Mouse (Mus musculus): ENCODE measurements around the gene Abcc12. TPM values are rescaled to one million over a fixed set of nuclear protein-coding genes. Genes with fewer than 3 reads are reported as not detected.

Abcc12 gene
- polyA plus RNA-seq, 1 experiment from 2014 or later = 0.04 TPM

- Histone ChIP-seq H3K9me3 (no peaks in the 10 kb centered on the region), H3K4me2 (no peak overlapping the region)
Measured at GRCm38 (mm10) chr8:86599299-86599698, 18.8 kb upstream of the Abcc12 start.

DNA sequence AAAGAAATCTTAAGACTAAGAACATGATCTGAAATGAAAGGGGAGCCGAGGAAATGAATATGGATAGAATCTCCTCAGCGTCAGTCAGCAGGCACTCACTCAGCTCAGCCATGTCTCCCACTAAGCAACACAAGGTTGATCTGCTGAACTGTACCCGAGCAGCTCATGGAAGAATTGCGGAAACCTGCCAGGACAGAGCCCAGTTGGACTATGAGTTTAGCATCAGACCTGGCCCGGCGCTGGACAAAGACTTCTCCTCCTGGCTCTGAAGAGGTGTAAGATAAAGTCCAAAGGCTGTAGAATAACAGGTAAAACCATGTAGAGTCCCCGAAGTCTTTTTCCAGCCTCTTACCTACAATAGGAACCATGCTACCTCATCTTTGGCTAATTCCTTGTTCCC, 17.2 kb upstream of the Abcc12 start:
- no peaks in the 10 kb centered on the region for H3K9me3 ChIP-seq
- H3K4me3 ChIP-seq (replicated peaks) = no peak overlapping the region
- 88% methylated on average over 7 of the region's 7 CpGs for WGBS
- H3K27me3 ChIP-seq = no peaks in the 10 kb centered on the region
- H3K9ac ChIP-seq (replicated peaks) = no peak overlapping the region
- no peak for ATAC-seq (ENCODE audit: insufficient number of reproducible peaks, insufficient read depth, low FRiP score, low TSS enrichment, low read depth)
- H3K27ac ChIP-seq = no peak overlapping the region
- H3K4me2 ChIP-seq = no peak overlapping the region
- no peaks in the 10 kb centered on the region for H3K36me3 ChIP-seq
- no peaks in the 10 kb centered on the region for H3K4me1 ChIP-seq (replicated peaks)

More at GRCm38 (mm10) chr8:86599299-86599698, 18.8 kb upstream of the Abcc12 start:
- H3K27me3 ChIP-seq = no peaks in the 10 kb centered on the region
- WGBS = 90% methylated on average over 6 of the region's 6 CpGs
- no peak for ATAC-seq (ENCODE audit: insufficient number of reproducible peaks, insufficient read depth, low FRiP score, low TSS enrichment, low read depth)
- no peak overlapping the region for H3K9ac ChIP-seq (replicated peaks)
- no peaks in the 10 kb centered on the region for H3K4me1 ChIP-seq (replicated peaks)
- no peak overlapping the region for H3K4me3 ChIP-seq (replicated peaks)
- no peaks in the 10 kb centered on the region for H3K36me3 ChIP-seq
- no peak overlapping the region for H3K27ac ChIP-seq

- no peaks in the 10 kb centered on the region for H3K4me1 ChIP-seq (replicated peaks)
- no peaks in the 10 kb centered on the region for H3K9me3 ChIP-seq
- no peak for ATAC-seq (ENCODE audit: insufficient number of reproducible peaks, insufficient read depth, low FRiP score, low TSS enrichment, low read depth)
- H3K4me2 ChIP-seq = no peak overlapping the region
- no peak overlapping the region for H3K27ac ChIP-seq
- no peak overlapping the region for H3K9ac ChIP-seq (replicated peaks)
- H3K4me3 ChIP-seq (replicated peaks) = no peak overlapping the region
- 79% methylated on average over 5 of the region's 5 CpGs for WGBS
- no peaks in the 10 kb centered on the region for H3K27me3 ChIP-seq
- no peaks in the 10 kb centered on the region for H3K36me3 ChIP-seq
Measured at GRCm38 (mm10) chr8:86595671-86596070, 15.2 kb upstream of the Abcc12 start.

DNA sequence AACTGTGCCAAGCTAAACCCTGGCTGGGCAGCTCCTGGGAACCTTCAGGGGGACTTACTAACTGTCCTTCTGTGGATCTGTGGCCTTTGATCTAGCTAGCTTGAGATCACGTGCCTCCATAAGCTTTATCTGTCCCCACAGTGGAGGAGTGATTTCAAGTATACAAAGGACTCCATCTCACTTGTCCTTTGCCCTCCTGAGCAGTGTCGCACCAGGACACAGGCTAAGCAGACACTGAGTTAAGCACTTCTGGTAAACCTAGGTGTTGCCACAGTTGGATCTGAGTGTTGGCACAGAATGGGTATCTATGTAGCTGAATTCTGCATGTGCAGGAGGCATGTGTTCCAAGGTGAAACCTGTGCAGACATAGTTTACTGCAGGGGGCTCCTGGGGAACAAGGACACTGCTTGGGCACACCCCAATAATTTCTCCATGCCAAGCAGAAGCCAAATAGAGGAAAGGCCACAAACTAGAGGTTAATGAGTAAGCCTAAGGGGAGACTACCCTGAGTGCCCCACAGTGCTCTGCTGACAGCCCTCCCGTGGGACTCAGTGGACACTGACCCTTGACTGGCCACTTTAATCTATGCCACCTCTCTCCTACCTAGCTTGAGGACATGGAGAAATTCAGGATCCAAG, 13.8 kb upstream of the Abcc12 start:
- WGBS = 67% methylated on average over 3 of the region's 3 CpGs
- no peaks in the 10 kb centered on the region for H3K9me3 ChIP-seq
- no peak overlapping the region for H3K27ac ChIP-seq
- H3K9ac ChIP-seq (replicated peaks) = no peak overlapping the region
- H3K27me3 ChIP-seq = no peaks in the 10 kb centered on the region
- ATAC-seq (ENCODE audit: insufficient number of reproducible peaks, insufficient read depth, low FRiP score, low TSS enrichment, low read depth) = no peak
- H3K36me3 ChIP-seq = no peaks in the 10 kb centered on the region
- no peaks in the 10 kb centered on the region for H3K4me1 ChIP-seq (replicated peaks)
- H3K4me2 ChIP-seq = no peak overlapping the region
- no peak overlapping the region for H3K4me3 ChIP-seq (replicated peaks)

- Histone ChIP-seq H3K27ac (no peak overlapping the region), H3K4me1 (replicated peaks) (no peaks in the 10 kb centered on the region), H3K27me3 (no peaks in the 10 kb centered on the region), H3K4me2 (no peak overlapping the region), H3K4me3 (replicated peaks) (no peak overlapping the region), H3K36me3 (no peaks in the 10 kb centered on the region), H3K9ac (replicated peaks) (no peak overlapping the region), H3K9me3 (no peaks in the 10 kb centered on the region)
- no peak for ATAC-seq (ENCODE audit: insufficient number of reproducible peaks, insufficient read depth, low FRiP score, low TSS enrichment, low read depth)
- 63% methylated on average over 10 of the region's 10 CpGs for WGBS
Measured at GRCm38 (mm10) chr8:86593099-86593498, 12.6 kb upstream of the Abcc12 start.

GRCm38 (mm10) chr8:86588338-86588737, 7.9 kb upstream of the Abcc12 start:
- H3K27me3 ChIP-seq = no peaks in the 10 kb centered on the region
- WGBS = 91% methylated on average over 5 of the region's 5 CpGs
- ATAC-seq (ENCODE audit: insufficient number of reproducible peaks, insufficient read depth, low FRiP score, low TSS enrichment, low read depth) = no peak
- no peak overlapping the region for H3K27ac ChIP-seq
- no peaks in the 10 kb centered on the region; the same call in 1 of the 2 replicates for H3K4me1 ChIP-seq (replicated peaks)
- no peak overlapping the region for H3K9ac ChIP-seq (replicated peaks)
- H3K9me3 ChIP-seq = no peaks in the 10 kb centered on the region
- H3K4me3 ChIP-seq (replicated peaks) = no peak overlapping the region
- H3K4me2 ChIP-seq = no peak overlapping the region
- no peaks in the 10 kb centered on the region for H3K36me3 ChIP-seq

DNA sequence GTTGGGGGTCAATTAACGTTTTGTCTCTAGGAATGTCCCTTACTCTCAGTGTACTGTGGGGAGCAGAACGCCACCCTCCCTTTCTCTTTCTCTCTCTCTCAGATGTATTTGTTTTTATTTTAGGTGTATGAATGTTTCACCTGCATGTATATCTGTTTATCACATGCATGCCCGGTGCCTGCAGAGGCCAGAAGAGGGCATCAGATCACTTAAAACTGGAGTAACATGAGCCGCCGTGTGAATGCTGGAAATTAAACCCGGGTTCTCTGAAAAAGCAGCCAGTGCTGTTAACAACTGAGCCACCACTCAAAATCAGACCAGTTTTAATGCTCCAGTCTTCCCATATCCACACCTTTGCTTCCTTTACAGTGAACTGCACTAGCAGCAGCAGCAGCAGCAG, 6.2 kb upstream of the Abcc12 start:
- H3K4me1 ChIP-seq (replicated peaks) = no peaks in the 10 kb centered on the region; the same call in 1 of the 2 replicates
- H3K9me3 ChIP-seq = no peaks in the 10 kb centered on the region
- no peak for ATAC-seq (ENCODE audit: insufficient number of reproducible peaks, insufficient read depth, low FRiP score, low TSS enrichment, low read depth)
- H3K4me3 ChIP-seq (replicated peaks) = no peak overlapping the region
- no peak overlapping the region for H3K9ac ChIP-seq (replicated peaks)
- H3K36me3 ChIP-seq = no peaks in the 10 kb centered on the region
- H3K27ac ChIP-seq = no peak overlapping the region
- no peak overlapping the region for H3K4me2 ChIP-seq
- WGBS = 44% methylated on average over 6 of the region's 6 CpGs
- H3K27me3 ChIP-seq = no peaks in the 10 kb centered on the region

DNA sequence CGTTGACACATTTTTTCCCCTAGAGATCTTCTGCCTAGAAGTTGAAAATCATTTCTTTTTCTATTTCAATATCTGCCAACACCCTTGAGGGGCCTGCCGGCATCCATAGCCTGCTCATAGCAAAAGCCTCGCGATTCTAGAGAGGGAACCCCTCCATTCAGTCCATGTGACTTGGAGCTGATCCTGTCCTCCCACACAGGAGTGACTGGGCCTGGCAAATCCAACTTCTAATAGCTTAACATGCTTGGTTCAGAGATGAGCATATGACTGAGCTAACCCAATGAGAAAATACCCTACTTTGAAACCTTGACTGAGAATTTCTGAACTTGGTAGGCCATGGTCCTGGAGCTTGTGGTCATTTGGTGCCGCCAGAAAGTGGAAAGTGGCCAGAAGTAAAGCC, 5.6 kb upstream of the Abcc12 start:
- no peak for ATAC-seq (ENCODE audit: insufficient number of reproducible peaks, insufficient read depth, low FRiP score, low TSS enrichment, low read depth)
- Histone ChIP-seq H3K4me2 (no peak overlapping the region), H3K9me3 (no peaks in the 10 kb centered on the region), H3K27ac (no peak overlapping the region), H3K36me3 (no peaks in the 10 kb centered on the region), H3K4me3 (replicated peaks) (no peak overlapping the region), H3K4me1 (replicated peaks) (no peaks in the 10 kb centered on the region; the same call in 1 of the 2 replicates), H3K27me3 (no peaks in the 10 kb centered on the region), H3K9ac (replicated peaks) (no peak overlapping the region)
- WGBS = 47% methylated on average over 5 of the region's 5 CpGs

GRCm38 (mm10) chr8:86585532-86585931, 5.0 kb upstream of the Abcc12 start:
- 5% methylated on average over 16 of the region's 16 CpGs for WGBS
- no peak overlapping the region for H3K9ac ChIP-seq (replicated peaks)
- peak overlapping the region; percentile 57 for H3K4me2 ChIP-seq
- H3K4me3 ChIP-seq (replicated peaks) = peak overlapping the region; percentile 36
- peak; percentile 49; the same call in 1 of the 2 replicates for ATAC-seq (ENCODE audit: insufficient number of reproducible peaks, insufficient read depth, low FRiP score, low TSS enrichment, low read depth)
- no peaks in the 10 kb centered on the region for H3K36me3 ChIP-seq
- no peaks in the 10 kb centered on the region; the same call in 1 of the 2 replicates for H3K4me1 ChIP-seq (replicated peaks)
- no peaks in the 10 kb centered on the region for H3K27me3 ChIP-seq
- no peak overlapping the region for H3K27ac ChIP-seq
- no peaks in the 10 kb centered on the region for H3K9me3 ChIP-seq

DNA sequence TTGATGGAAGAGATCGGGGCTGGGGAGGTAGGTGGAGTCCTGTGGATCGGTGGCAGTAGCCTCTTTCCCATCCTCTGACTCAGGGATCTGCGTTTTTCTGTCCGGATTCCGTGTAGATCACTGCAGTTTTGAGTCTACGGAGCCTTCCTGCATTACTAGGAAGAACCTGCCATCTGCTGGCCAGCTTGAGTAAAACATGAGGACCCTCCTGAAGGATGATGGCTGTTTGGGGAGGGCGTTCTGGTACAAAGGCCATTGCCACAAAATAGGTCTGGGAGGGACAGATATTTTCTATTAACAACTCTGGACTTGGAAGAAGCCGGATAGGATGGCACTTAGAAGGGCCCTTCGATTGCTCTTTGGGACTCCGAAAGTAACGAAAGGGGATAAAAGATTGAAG, 4.6 kb upstream of the Abcc12 start:
- no peak overlapping the region for H3K27ac ChIP-seq
- WGBS = 8% methylated on average over 11 of the region's 11 CpGs
- no peak for ATAC-seq (ENCODE audit: insufficient number of reproducible peaks, insufficient read depth, low FRiP score, low TSS enrichment, low read depth)
- H3K9ac ChIP-seq (replicated peaks) = no peak overlapping the region
- H3K4me2 ChIP-seq = peak overlapping the region; percentile 57
- no peaks in the 10 kb centered on the region for H3K9me3 ChIP-seq
- no peaks in the 10 kb centered on the region for H3K36me3 ChIP-seq
- H3K27me3 ChIP-seq = no peaks in the 10 kb centered on the region
- peak overlapping the region; percentile 36 for H3K4me3 ChIP-seq (replicated peaks)
- no peaks in the 10 kb centered on the region; the same call in 1 of the 2 replicates for H3K4me1 ChIP-seq (replicated peaks)

GRCm38 (mm10) chr8:86581921-86582331, 1.4 kb upstream of the Abcc12 start:
- H3K4me1 ChIP-seq (replicated peaks) = peaks cover 8% of the 10 kb centered on the region
- H3K27ac ChIP-seq = no peak overlapping the region
- WGBS = 74% methylated on average over 4 of the region's 4 CpGs
- no peaks in the 10 kb centered on the region for H3K9me3 ChIP-seq
- ATAC-seq (ENCODE audit: insufficient number of reproducible peaks, insufficient read depth, low FRiP score, low TSS enrichment, low read depth) = no peak
- H3K4me2 ChIP-seq = no peak overlapping the region
- no peaks in the 10 kb centered on the region for H3K36me3 ChIP-seq
- H3K9ac ChIP-seq (replicated peaks) = no peak overlapping the region
- no peak overlapping the region for H3K4me3 ChIP-seq (replicated peaks)
- H3K27me3 ChIP-seq = no peaks in the 10 kb centered on the region

DNA sequence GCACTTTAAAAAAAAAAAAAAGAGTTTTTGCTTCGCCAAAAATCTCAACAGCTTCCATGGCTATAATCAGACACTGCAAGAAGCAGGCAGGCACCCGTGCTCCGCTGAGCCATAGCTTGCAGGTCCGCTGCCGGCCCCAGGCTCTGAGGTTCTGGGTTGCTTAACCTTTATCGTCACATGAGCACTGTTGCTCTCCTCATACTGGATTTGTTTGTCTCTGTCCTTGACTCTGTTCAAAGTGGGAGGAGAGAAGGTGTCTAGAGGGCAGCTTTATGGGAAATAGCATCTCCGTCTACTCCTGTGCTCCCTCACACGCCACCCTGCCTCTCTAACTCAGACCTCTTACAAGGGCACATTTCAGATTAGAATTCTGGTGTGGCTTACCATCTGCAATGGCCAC, 1.8 kb downstream of the Abcc12 start:
- 80% methylated on average over 8 of the region's 8 CpGs for WGBS
- Histone ChIP-seq H3K27me3 (no peaks in the 10 kb centered on the region), H3K4me2 (no peak overlapping the region), H3K4me1 (replicated peaks) (peaks cover 8% of the 10 kb centered on the region), H3K36me3 (no peaks in the 10 kb centered on the region), H3K9ac (replicated peaks) (no peak overlapping the region), H3K9me3 (no peaks in the 10 kb centered on the region), H3K4me3 (replicated peaks) (no peak overlapping the region), H3K27ac (no peak overlapping the region)
- ATAC-seq (ENCODE audit: insufficient number of reproducible peaks, insufficient read depth, low FRiP score, low TSS enrichment, low read depth) = no peak

Data from limb, embryonic 12.5 days (tissue).